ENCODE assay signal across 8 mouse cellular contexts in genomic region chr13:52982703-52983102, GRCm38 (mm10). TPM values are rescaled to one million over a fixed set of nuclear protein-coding genes. Genes with fewer than 3 reads are reported as not detected.
DNase-seq lines count a peak whose midpoint lies in the region; ATAC-seq lines count a peak whose summit lies in the region.

No protein-coding gene starts in this region.

- intact Hi-C loops in gastrocnemius, postnatal 14 days (cut with DNase I; ENCODE audit: low total_unique reads), result no loop called here
- intact Hi-C loops in left cerebral cortex, postnatal 10 days (cut with DNase I), result loop anchor here (1.0 to 10.0 kb wide), 4 partner anchors 55 to 324 kb away; partner anchors contain the start of gene Auh

- ATAC-seq in inflammation-experienced regulatory T-cells, adult 6 months, result peak; percentile 35
- peak; percentile 55 for ATAC-seq in megakaryocyte progenitor cell, adult 5-6 weeks (replicated peaks; ENCODE audit: poor library complexity)

- peak; percentile 83 for DNase-seq in T-cell, adult 2 months (ENCODE audit: low spot score)
- peak; percentile 86 to 94 for DNase-seq in cerebellum, postnatal 36 days
- DNase-seq in gastrocnemius, postnatal 14 days, result peak; percentile 84
- DNase-seq in left cerebral cortex, postnatal 10 days (ENCODE audit: extremely low spot score in 1 of 2, low spot score in 2 of 2), result peak; percentile 85 to 87
- peak; percentile 87 for DNase-seq in right cerebral cortex, postnatal 14 days
- DNase-seq in urinary bladder, postnatal 36 days (ENCODE audit: low spot score in 2 of 2), result peak; percentile 87 to 88

RNA-seq across cellular contexts. Expression of gene Nfil3, which starts 1.8 kb away (rescaled TPM):
- 10 to 100 TPM; 15.7 to 39.9 TPM for total RNA-seq in gastrocnemius, postnatal 14 days (2021)
- polyA plus RNA-seq in inflammation-experienced regulatory T-cells, adult 6 months (2017; shearing (Covaris generic)), result 1 to 10 TPM; 2.7 to 4.1 (median 3.8) TPM
- 10 to 100 TPM; 11.4 to 12.1 TPM for total RNA-seq in left cerebral cortex, postnatal 10 days (2021)
- total RNA-seq in megakaryocyte progenitor cell, adult 5-6 weeks (2015), result 10.0 and 19.0 TPM in 2 replicates
- 10.8 and 16.7 TPM in 2 replicates for total RNA-seq in megakaryocyte progenitor cell, adult 5-6 weeks (2017)

RNA-seq across cellular contexts. Expression of gene Auh, which starts 53.2 kb away (rescaled TPM):
- 10 to 100 TPM; 47.4 to 65.3 TPM for total RNA-seq in gastrocnemius, postnatal 14 days (2021)
- 10 to 100 TPM; 25.0 to 28.2 (median 26.2) TPM for polyA plus RNA-seq in inflammation-experienced regulatory T-cells, adult 6 months (2017; shearing (Covaris generic))
- total RNA-seq in left cerebral cortex, postnatal 10 days (2021), result 10 to 100 TPM; 73.3 to 81.6 TPM
- total RNA-seq in megakaryocyte progenitor cell, adult 5-6 weeks (2015), result 34.3 and 35.9 TPM in 2 replicates
- 32.4 and 34.3 TPM in 2 replicates for total RNA-seq in megakaryocyte progenitor cell, adult 5-6 weeks (2017)

Comparison
In these comparisons a context has a peak if more than half of its experiments do, and no peak if none do; other contexts are left out.
1. Peak in every context shown above with its lines: DNase-seq and ATAC-seq.